Mouse (Mus musculus) kidney, adult 2 months (tissue): Measurements from ENCODE around the gene Phlda1.

Experiments
- CTCF ChIP-seq: fragments of 200-500 bp; conservative IDR thresholded peaks from 2 replicates; pipeline ENCODE4 v1.5.1; 2011; ENCODE audit warnings: low read depth, mild to moderate bottlenecking, control low read depth, low read length, moderate library complexity, mixed read lengths; ENCODE audit not compliant: insufficient read depth, insufficient read length
- POLR2A ChIP-seq: fragments of 200-500 bp; IDR thresholded peaks from one replicate; pipeline ENCODE4 v1.6.1; 2011; ENCODE audit warnings: low read depth, low read length, control low read depth

GRCm38 (mm10) chr10:111543106-111543505 lies 37.0 kb downstream of the Phlda1 start:
- no peak for TF ChIP-seq CTCF
- TF ChIP-seq POLR2A: no peak
